Mouse (Mus musculus) megakaryocyte, embryonic 14.5 days (primary cell): ENCODE measurements around the gene Rnase11.

Experiments
- FLI1 ChIP-seq: IDR thresholded peaks from 2 replicates; pipeline ENCODE4 v1.6.1; 2012; ENCODE audit warnings: low read length, inconsistent platforms, mixed read lengths
- GATA1 ChIP-seq: IDR thresholded peaks from 3 replicates; pipeline ENCODE4 v1.6.1; 2012; ENCODE audit warnings: mixed read lengths, low read length, inconsistent platforms, borderline replicate concordance

DNA sequence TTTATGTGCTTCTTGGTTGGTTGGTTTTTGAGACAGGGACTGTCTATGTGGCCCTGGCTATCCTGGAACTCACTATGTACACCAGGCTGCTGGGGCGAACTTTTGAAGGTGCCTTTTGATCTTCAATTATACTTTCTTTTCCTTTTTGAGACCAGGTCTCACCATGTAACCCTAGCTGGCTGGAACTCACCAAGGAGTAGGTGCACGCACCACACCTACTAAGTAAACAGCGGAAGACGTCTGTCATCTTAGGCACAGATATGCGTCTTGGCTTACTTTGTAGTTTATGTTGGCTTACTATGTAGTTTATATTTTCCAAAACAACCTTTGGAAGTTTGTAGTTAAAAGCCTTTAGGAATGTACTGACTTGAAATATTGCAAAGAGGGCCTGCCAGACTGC lies 19.0 kb upstream of the Rnase11 start:
- TF ChIP-seq GATA1 (no peak), FLI1 (no peak)
